Mouse (Mus musculus): Measurements from ENCODE around the gene Kcmf1. TPM values are rescaled to one million over a fixed set of nuclear protein-coding genes. Genes with fewer than 3 reads are reported as not detected.
A peak's percentile ranks its signal among the peaks of the same experiment; 100 is the strongest.
"Not testable (repeated sequence)": the region's sequence is repeated elsewhere in the genome, so short reads cannot be mapped to it uniquely, and the experiment has no call there.

Gene Kcmf1
- total and polyA plus RNA-seq, 2 experiments from 2014 or later: 52.1 to 93.7 TPM

- Histone ChIP-seq H3K27me3 (ENCODE audit: control insufficient read depth, insufficient read depth, low read length) (0 out of 2 replicates have a peak, but pooled peaks cover under 1% of the 10 kb centered on the region), H3K9ac (replicated peaks; ENCODE audit: low read depth, low read length) (no peak overlapping the region), H3K4me3 (ENCODE audit: low read depth, low read length) (no peak overlapping the region), H3K9me3 (replicated peaks; ENCODE audit: control insufficient read depth, low read length) (no peaks in the 10 kb centered on the region), H3K27ac (ENCODE audit: low read depth) (no peak overlapping the region), H3K4me1 (ENCODE audit: control insufficient read depth, insufficient read depth) (no peaks in the 10 kb centered on the region), H3K4me2 (ENCODE audit: low read depth, low read length) (no peak overlapping the region), H3K36me3 (replicated peaks; ENCODE audit: control insufficient read depth, insufficient read depth, low read length) (no peaks in the 10 kb centered on the region)
- TF ChIP-seq CTCF (IDR thresholded peaks at IDR 0.05; ENCODE audit: low read depth): peak; percentile 77
- TF ChIP-seq EP300 (IDR thresholded peaks at IDR 0.05; ENCODE audit: low read depth): no peak
- ATAC-seq (ENCODE audit: insufficient read depth, low read depth) (0 out of 2 replicates have a peak, but pooled peaks have one; percentile 34), DNase-seq (ENCODE audit: low spot score) (peak; percentile 42)
- WGBS: 24% methylated on average over 3 of the region's 3 CpGs
Observed at GRCm38 (mm10) chr6:72831276-72831675, 68.5 kb downstream of the Kcmf1 start.

- 86% methylated on average over 3 of the region's 3 CpGs for WGBS
- DNase-seq (ENCODE audit: low spot score): no peak
Observed at GRCm38 (mm10) chr6:72828857-72829256, 70.9 kb downstream of the Kcmf1 start.

DNA sequence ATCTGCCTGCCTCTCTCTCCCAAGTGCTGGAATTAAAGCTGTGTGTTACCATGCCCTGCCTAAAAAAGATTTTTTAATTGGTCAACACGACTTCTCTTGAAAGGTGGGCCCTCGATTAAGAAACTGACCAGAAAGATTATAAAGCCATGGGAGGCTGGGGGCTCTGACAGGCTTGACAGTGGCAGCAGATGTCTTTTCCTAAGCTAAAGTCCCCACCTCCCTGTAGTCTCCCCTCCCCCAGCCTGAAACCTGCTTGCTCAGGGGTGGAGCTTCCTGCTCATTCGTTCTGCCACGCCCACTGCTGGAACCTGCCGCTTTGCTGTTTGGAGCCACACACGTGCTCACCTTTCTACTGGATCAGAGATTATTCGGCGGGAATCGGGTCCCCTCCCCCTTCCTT, 71.7 kb downstream of the Kcmf1 start:
- DNase-seq (ENCODE audit: low spot score): not testable (repeated sequence)
- WGBS: 12% methylated on average over 9 of the region's 9 CpGs

More at GRCm38 (mm10) chr6:72828857-72829256, 70.9 kb downstream of the Kcmf1 start:
- Histone ChIP-seq H3K9me3 (replicated peaks; ENCODE audit: control insufficient read depth, low read length) (no peaks in the 10 kb centered on the region), H3K4me2 (ENCODE audit: low read depth, low read length) (no peak overlapping the region), H3K9ac (replicated peaks; ENCODE audit: low read depth, low read length) (no peak overlapping the region), H3K27ac (ENCODE audit: low read depth) (no peak overlapping the region), H3K27me3 (ENCODE audit: control insufficient read depth, insufficient read depth, low read length) (0 out of 2 replicates have a peak, but pooled peaks cover 6% of the 10 kb centered on the region), H3K4me3 (ENCODE audit: low read depth, low read length) (no peak overlapping the region), H3K36me3 (replicated peaks; ENCODE audit: control insufficient read depth, insufficient read depth, low read length) (no peaks in the 10 kb centered on the region), H3K4me1 (ENCODE audit: control insufficient read depth, insufficient read depth) (peaks cover 6% of the 10 kb centered on the region)
- no peak for ATAC-seq (ENCODE audit: insufficient read depth, low read depth)
- TF ChIP-seq EP300 (IDR thresholded peaks at IDR 0.05; ENCODE audit: low read depth): no peak
- peak; percentile 29; the same call in 1 of the 2 replicates for TF ChIP-seq CTCF (IDR thresholded peaks at IDR 0.05; ENCODE audit: low read depth)

GRCm38 (mm10) chr6:72825762-72826161, 74.0 kb downstream of the Kcmf1 start:
- 50% methylated on average over 9 of the region's 9 CpGs for WGBS
- no peak overlapping the region for H3K4me3 ChIP-seq (ENCODE audit: low read depth, low read length)
- H3K4me1 ChIP-seq (ENCODE audit: control insufficient read depth, insufficient read depth): peaks cover 6% of the 10 kb centered on the region
- TF ChIP-seq EP300 (IDR thresholded peaks at IDR 0.05; ENCODE audit: low read depth): no peak
- no peak for TF ChIP-seq CTCF (IDR thresholded peaks at IDR 0.05; ENCODE audit: low read depth)
- DNase-seq (ENCODE audit: low spot score) (no peak), ATAC-seq (ENCODE audit: insufficient read depth, low read depth) (no peak)
- H3K36me3 ChIP-seq (replicated peaks; ENCODE audit: control insufficient read depth, insufficient read depth, low read length): no peaks in the 10 kb centered on the region
- 0 out of 2 replicates have a peak, but pooled peaks cover 6% of the 10 kb centered on the region for H3K27me3 ChIP-seq (ENCODE audit: control insufficient read depth, insufficient read depth, low read length)
- H3K9ac ChIP-seq (replicated peaks; ENCODE audit: low read depth, low read length): no peak overlapping the region
- no peak overlapping the region for H3K4me2 ChIP-seq (ENCODE audit: low read depth, low read length)
- no peak overlapping the region for H3K27ac ChIP-seq (ENCODE audit: low read depth)
- H3K9me3 ChIP-seq (replicated peaks; ENCODE audit: control insufficient read depth, low read length): no peaks in the 10 kb centered on the region

More for the DNA sequence above, 71.7 kb downstream of the Kcmf1 start:
- not testable (repeated sequence) for H3K4me1 ChIP-seq (ENCODE audit: control insufficient read depth, insufficient read depth); H3K4me2 ChIP-seq (ENCODE audit: low read depth, low read length); H3K9ac ChIP-seq (replicated peaks; ENCODE audit: low read depth, low read length); H3K36me3 ChIP-seq (replicated peaks; ENCODE audit: control insufficient read depth, insufficient read depth, low read length); ATAC-seq (ENCODE audit: insufficient read depth, low read depth); H3K9me3 ChIP-seq (replicated peaks; ENCODE audit: control insufficient read depth, low read length); H3K27me3 ChIP-seq (ENCODE audit: control insufficient read depth, insufficient read depth, low read length); H3K4me3 ChIP-seq (ENCODE audit: low read depth, low read length); H3K27ac ChIP-seq (ENCODE audit: low read depth)

DNA sequence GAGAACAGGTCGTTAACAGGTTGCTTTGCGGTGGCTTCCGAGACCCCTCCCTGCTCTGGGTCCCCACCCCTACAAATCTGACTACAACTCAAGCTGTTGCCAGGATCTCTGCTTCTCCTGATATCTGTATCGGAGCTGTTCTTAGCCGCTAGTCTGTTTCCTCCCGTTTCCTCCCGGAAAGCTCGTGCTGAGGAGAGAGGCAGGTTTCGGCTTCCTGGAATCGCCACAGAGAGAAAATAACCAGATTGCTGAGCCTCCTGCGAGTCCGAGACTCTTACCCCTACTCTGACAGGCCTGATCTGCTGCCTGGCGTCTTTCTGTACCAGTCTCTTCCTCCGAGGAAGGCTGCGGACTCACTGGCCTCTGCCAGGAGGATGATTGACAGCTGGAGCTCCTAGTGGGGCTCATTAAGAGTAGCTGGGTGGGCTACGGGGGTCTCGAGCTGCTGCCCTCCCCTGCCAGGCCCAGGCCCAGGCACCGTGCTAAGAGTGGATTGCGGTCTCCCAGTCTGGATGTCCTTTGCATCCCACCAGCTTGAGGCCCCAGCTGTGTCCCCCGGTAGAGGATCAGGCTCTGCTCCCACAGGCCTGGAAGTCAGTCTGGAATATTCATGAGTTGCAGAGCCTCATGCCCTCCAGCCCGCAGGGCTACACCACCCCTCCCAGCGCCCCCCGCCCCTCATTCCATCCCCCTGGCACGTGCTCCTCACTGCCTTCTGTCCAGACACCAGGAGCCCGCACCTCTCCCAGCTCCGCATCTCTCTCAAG, 74.6 kb downstream of the Kcmf1 start:
- H3K4me2 ChIP-seq (ENCODE audit: low read depth, low read length): peak overlapping the region; percentile 62
- H3K4me3 ChIP-seq (ENCODE audit: low read depth, low read length): peak overlapping the region; percentile 35
- ATAC-seq (ENCODE audit: insufficient read depth, low read depth) (peak; percentile 53), DNase-seq (ENCODE audit: low spot score) (peak; percentile 46)
- peaks cover 6% of the 10 kb centered on the region for H3K4me1 ChIP-seq (ENCODE audit: control insufficient read depth, insufficient read depth)
- TF ChIP-seq EP300 (IDR thresholded peaks at IDR 0.05; ENCODE audit: low read depth) (0 out of 2 replicates have a peak, but pooled peaks have one; percentile 22), CTCF (IDR thresholded peaks at IDR 0.05; ENCODE audit: low read depth) (no peak)
- H3K27ac ChIP-seq (ENCODE audit: low read depth): peak overlapping the region; percentile 79
- H3K9me3 ChIP-seq (replicated peaks; ENCODE audit: control insufficient read depth, low read length): no peaks in the 10 kb centered on the region
- peak overlapping the region; percentile 43; the same call in 1 of the 2 replicates for H3K9ac ChIP-seq (replicated peaks; ENCODE audit: low read depth, low read length)
- H3K36me3 ChIP-seq (replicated peaks; ENCODE audit: control insufficient read depth, insufficient read depth, low read length): no peaks in the 10 kb centered on the region
- WGBS: 6% methylated on average over 26 of the region's 26 CpGs
- H3K27me3 ChIP-seq (ENCODE audit: control insufficient read depth, insufficient read depth, low read length): 0 out of 2 replicates have a peak, but pooled peaks cover 6% of the 10 kb centered on the region
